Mouse (Mus musculus) E14TG2a.4 (cell line): Measurements from ENCODE around the gene Syce3.

Experiments used
- CTCF ChIP-seq: conservative IDR thresholded peaks from 2 replicates; pipeline ENCODE4 v1.5.1; 2014; ENCODE audit warnings: low read length
- NANOG ChIP-seq: IDR thresholded peaks from 2 replicates; pipeline ENCODE4 v1.6.1; 2014; ENCODE audit warnings: borderline replicate concordance, low read length, mixed read lengths
- POU5F1 ChIP-seq: IDR thresholded peaks from 2 replicates; pipeline ENCODE4 v1.6.1; 2014; ENCODE audit warnings: low read length, borderline replicate concordance

GRCm38 (mm10) chr15:89354455-89354854 is 55.8 kb downstream of the Syce3 start:
- TF ChIP-seq NANOG (no peak), CTCF (no peak), POU5F1 (no peak)
